Mouse (Mus musculus) retina, postnatal 7 days (tissue): ENCODE measurements around the gene Opcml.
A peak's percentile ranks its signal among the peaks of the same experiment; 100 is the strongest.

Experiments used
- DNase-seq: peaks from one replicate; pipeline ENCODE4 v3.0.0-alpha.2; 2012; ENCODE audit warnings: low read depth, low spot score

Opcml gene

DNA sequence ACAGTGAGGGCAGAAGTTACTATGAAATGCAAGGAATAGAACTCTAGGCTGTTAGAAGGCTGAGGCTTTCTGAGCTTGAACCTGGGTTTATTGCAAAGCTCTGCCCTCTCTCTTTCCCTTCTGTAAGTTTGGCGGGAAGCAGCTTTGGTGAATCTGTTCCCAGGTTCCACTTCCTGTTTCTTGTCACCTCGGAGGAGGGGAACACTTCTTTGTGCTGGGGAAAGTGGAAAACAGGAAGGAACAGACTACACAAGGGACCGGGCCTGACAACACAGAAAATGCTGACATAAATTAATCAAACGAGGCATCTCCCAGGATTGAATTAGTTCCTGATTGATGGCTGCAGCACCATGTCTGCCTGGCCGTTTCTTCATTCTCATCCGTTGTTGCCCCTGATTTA lies 363.2 kb downstream of the Opcml start:
- no peak for DNase-seq

- DNase-seq = no peak
Measured at GRCm38 (mm10) chr9:28157092-28157491, 366.5 kb downstream of the Opcml start.

DNA sequence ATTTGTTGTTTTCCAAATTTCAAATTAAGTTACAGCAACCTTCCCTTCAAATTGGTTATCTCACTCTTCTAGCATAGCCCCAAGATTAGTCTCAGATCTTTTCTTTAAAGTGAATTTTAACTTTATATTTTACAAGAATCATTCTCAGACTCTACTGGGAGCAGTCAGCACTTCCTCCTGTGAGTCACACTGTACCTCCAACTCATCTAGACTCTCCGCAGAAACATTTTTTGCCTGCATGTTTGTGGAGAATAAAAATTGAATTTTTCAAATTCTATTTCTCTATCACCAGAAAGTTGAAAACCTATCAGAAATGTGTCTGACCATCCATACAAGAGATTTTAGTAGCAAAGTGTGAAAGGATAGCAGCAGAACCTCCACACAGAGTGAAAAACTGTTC lies 370.4 kb downstream of the Opcml start:
- DNase-seq = no peak

DNA sequence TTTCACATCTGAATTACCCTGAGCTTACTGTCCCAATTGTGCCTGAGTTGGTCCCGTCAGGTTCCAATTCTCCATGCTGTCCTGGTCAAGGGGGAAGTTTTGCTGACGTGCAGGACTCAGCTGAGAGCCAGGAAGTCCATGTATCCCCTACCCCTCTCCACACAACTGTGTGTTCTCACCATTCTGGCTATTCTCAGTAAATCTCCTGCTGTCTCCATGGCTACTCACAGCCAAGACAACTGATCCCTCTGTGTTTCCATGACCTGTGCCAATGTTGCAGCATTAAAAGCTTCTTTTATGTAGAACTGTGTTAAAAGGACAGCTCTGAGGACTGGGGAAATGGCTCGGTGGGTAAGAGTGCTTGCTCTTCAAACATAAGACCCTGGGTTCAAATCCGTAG lies 373.4 kb downstream of the Opcml start:
- no peak for DNase-seq

DNA sequence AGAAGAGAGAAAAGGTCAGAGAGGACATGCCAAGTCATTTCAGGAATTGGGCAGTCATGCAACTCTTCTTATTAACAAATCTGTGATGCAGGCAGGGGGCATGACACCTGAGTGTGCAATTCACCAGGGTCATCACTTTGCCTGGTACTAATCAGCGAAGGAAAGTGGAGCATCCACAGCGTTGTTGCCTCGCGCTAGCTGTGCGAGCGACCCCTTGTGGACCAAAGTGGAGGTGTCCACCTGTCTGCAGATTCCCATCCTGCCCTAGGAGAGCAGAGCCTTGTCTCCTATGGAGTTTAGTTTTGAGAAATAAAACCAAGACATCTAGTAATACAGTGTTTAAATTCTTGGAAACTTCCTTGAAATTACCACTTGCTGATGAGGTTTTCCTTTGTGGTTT lies 381.3 kb downstream of the Opcml start:
- no peak for DNase-seq

DNA sequence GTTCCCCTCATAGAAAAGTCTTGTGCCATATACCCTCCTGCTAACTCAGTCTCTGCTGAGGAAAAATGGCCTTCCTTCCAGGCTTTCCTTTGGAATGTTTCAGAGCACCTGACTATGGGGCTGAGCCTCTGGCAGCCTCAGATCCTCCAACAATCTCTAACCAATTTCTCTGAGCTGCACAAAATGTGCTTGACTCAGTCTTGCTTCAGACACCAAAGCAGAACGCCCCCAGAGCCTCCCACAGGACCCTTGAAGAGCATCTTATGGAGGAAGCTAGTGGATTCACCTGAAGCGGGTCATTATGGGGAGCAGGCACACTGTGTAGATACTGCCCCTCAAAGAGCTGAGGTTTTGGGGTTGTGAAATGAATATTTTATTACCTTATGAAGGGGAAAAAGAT lies 386.5 kb downstream of the Opcml start:
- no peak for DNase-seq

DNA sequence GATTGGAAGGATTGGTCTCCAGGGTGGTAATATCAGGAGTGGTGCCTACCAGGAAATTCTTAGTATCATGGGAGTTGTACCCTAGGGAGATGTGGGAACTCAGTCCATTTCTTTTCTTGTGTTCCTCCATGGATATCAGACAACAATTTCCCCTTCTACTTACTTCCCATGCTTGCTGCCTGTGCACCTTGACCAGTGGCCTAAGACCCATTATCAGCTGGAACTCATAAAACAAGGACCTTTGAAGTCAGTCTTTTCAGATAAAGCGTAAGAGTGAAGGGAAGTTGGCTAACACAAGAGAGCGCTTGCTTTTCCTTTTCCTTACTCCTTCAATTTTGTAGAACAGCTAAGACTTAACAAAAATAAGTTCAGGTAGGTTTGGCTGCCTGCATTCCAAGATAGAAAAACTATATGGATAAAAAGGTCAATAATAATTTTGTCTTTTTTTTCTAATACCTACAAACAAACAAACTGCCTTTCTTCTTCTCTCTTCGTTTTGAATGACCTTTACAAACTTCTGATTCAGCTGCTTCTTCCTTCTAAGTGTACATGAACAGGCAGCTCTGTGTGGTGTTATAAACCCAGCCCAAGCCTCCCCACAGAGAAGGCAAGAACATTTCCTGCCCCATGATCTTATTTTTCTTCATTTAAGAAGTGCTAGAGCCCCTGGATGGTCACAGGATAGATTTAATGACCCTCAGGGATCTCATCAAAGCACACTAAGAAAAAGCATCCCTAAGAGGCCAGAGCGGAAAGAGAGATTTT lies 387.7 kb downstream of the Opcml start:
- DNase-seq = no peak

DNA sequence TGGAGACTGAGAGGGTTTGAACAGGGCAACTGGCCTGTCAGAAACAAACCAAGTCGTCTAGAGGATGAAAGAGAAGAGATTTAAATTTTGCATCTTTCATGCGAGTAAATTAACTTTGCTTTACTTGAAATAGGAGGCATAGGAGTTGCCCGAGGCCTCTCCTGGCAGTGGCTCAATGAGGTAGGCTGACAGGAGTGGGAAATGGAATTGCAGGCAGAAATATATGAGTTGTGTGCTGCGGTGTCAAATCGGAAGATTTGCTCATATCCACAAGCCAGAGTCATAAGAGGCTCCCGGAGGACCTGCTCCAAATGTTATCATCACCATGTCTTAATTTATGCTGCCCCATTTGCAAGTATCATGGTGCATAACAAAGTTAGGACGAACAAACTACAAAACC lies 391.3 kb downstream of the Opcml start:
- DNase-seq = no peak

DNA sequence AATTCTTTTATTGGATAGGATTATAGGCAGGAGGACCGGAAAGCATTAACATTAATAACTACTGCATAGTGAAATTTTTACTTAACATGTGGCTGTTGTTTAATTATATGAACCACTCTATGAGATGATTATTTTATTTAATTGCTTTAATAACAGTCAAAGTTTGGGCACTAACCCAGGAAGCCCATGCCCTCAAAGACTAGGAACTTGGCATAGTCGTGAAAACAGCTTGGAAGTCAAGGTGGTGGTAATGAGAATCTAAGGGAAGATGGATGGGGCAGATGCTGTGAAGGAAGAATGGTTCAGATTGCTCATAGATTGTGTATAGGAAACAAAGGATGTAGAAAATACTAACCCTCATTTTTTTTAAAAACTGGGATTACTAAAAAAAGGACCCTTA lies 399.7 kb downstream of the Opcml start:
- DNase-seq = no peak

- DNase-seq = no peak
Measured at GRCm38 (mm10) chr9:28190751-28191150, 400.2 kb downstream of the Opcml start.

DNA sequence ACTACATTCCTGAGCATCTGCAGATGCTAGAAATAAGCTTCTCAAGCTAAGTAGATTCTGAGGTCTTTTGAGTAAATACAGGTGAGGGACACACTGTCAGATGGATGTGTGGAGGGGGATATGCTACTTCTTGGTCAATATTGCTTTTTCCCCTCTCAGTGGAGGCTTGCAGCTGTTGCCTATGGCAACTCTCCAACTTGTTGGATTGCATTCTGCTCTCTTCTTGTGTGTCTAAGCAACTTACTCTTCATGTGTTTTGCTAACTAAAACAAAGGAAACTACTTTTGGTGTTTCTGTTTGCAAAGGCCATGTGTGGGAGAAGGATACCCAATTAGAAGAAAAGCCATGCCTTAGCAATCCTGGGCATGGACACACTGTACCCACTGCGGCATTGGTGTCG lies 406.0 kb downstream of the Opcml start:
- DNase-seq = no peak

DNA sequence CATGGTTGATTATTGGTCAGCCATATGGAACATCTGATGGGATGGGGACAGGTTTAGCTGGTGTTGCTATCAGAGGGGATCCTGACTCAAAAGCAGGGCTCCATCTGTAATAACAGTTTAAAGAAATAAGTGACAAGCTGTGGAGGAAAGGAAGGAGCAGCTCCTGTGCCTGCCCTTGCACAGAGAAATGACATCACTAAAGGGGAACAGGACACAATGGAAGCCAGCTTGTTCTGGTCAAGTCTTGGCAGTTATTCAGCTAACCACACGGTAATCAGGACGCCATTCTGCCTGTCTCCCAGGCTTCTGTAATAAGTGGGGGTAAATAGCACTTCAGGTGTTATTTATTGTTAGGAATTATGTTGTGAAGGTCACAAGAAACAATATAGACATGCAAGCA lies 406.5 kb downstream of the Opcml start:
- no peak for DNase-seq

- peak; percentile 24 for DNase-seq
Measured at GRCm38 (mm10) chr9:28197631-28198030, 407.1 kb downstream of the Opcml start.

GRCm38 (mm10) chr9:28198106-28198694 lies 407.6 kb downstream of the Opcml start:
- DNase-seq = no peak

DNA sequence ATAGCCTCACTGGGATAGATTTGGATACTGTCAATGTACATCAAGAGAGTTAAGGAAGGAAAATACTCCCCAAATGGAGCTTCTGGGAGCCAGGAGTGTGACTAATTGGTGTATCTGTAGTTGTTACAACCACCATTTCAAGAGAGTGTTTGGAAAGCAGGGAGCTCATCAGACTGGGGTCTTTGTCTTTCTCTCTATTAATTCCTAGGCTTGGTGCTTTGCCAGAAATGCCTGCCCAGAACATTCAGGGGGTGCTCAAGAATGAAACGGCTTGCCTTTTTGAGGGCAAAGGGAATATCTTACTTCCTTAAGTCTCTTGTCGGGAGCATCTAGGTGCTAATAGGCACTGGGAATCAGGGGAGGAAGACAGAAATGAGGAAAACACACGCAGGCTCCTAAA lies 416.9 kb downstream of the Opcml start:
- no peak for DNase-seq

DNA sequence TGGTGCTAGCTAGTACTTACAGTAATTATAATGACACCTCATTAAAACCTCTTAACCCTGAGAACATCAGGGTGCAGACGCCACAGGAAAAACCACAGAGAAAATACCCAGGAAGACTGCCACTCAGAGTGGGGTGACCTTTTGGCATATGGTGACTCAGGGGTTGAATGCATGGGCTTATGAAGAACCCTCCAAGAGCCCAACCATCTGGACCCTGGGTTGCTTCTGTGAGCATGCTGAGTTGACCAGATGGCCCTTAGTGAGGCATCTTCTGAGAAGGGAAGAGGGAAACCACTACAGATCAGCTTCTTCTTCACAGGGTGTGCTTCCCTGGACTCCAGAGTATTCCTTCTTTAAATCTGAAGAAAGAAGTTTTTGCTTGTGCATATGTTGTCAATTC lies 418.1 kb downstream of the Opcml start:
- DNase-seq = no peak

GRCm38 (mm10) chr9:28211877-28212276 lies 421.3 kb downstream of the Opcml start:
- DNase-seq = no peak

- DNase-seq = no peak
Measured at GRCm38 (mm10) chr9:28213893-28214292, 423.3 kb downstream of the Opcml start.

GRCm38 (mm10) chr9:28218026-28218646 lies 427.6 kb downstream of the Opcml start:
- no peak for DNase-seq

- no peak for DNase-seq
Measured at GRCm38 (mm10) chr9:28222726-28223125, 432.2 kb downstream of the Opcml start.

DNA sequence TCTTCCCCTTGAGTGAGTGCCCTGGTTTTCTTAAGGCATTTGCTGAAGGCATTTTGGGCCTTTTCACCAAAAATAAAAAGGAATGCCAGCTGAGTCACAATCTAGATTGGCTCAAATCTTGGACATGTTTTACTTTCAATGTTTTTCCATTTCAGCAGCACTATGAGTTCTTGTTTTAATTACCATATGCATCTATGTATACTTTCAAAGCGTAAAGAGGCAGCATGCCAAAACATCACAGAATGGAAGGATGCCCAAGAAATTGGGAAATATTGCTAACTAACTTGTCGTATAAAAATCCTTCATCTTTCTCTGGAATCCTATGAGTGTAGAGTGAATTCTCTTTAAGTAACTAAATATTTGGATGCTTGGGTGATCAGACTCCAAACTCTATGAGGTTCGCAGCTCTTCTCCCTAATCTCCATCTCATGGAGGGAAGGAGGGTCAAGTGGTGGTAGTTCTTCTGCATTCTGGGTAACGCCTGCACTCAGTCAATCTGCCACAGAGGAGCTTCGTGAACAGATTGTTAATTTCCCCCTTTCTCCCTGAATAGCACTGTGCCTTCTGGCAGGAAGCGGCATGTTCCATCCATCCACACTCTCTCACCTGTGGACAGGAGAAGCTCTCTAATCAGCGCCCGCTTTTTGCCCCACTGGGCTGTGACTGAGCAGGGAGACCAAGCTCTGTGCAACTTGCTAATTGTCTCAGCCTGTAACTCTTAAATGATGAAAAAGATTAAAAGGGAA lies 435.4 kb downstream of the Opcml start:
- DNase-seq = no peak

DNA sequence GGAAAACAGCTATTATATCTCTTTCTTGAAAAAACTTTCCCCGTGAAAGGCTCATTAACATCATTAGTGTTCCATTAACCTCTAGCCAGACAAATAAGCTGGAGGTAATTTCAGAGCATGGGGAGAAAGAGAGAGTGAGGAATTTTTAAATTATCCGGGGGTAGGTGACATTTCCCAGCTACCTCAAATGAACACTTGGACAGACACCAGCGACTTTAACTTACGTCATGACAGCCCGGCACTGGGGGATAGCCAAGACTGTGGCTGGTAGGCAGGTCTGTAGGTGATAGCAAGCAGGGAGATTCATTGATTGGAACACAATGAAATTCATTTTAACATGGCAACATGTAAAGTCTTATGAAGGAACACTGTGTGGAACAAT lies 436.0 kb downstream of the Opcml start:
- no peak for DNase-seq

- no peak for DNase-seq
Measured at GRCm38 (mm10) chr9:28238450-28238849, 447.9 kb downstream of the Opcml start.
